Mouse (Mus musculus): Measurements from ENCODE around the gene Egln2. TPM values are rescaled to one million over a fixed set of nuclear protein-coding genes. Genes with fewer than 3 reads are reported as not detected.

Egln2 gene
- polyA plus RNA-seq, 1 experiment from 2014 or later = 31.1 TPM

Other genes with a start within 250 kb of the Egln2 start
- gene Cyp2a22, start 227.4 kb downstream of the Egln2 start, polyA plus RNA-seq (2018) = not detected in 3 replicates
- not detected in 3 replicates for gene Cyp2a12, start 137.7 kb downstream of the Egln2 start, polyA plus RNA-seq (2018)
- not detected in 3 replicates for gene Cyp2f2, start 46.9 kb downstream of the Egln2 start, polyA plus RNA-seq (2018)
- gene Cyp2t4, start 13.1 kb downstream of the Egln2 start, polyA plus RNA-seq (2018) = not detected in 3 replicates
- gene Rab4b, start 12.1 kb upstream of the Egln2 start, polyA plus RNA-seq (2018) = 38.2 to 73.8 TPM (median 68.8 TPM) in 3 replicates
- gene Gm21983, start 14.3 kb upstream of the Egln2 start, polyA plus RNA-seq (2018) = not detected in 3 replicates
- not detected in 3 replicates for gene Mia, start 14.4 kb upstream of the Egln2 start, polyA plus RNA-seq (2018)
- 5.6 to 8.4 TPM (median 6.5 TPM) in 3 replicates for gene BC024978, start 29.0 kb upstream of the Egln2 start, polyA plus RNA-seq (2018)
- gene Snrpa, start 29.5 kb upstream of the Egln2 start, polyA plus RNA-seq (2018) = 56.0 to 80.4 TPM (median 77.1 TPM) in 3 replicates
- gene Itpkc, start 61.9 kb upstream of the Egln2 start, polyA plus RNA-seq (2018) = 4.0 to 6.8 TPM (median 6.2 TPM) in 3 replicates
- 15.6 to 17.3 TPM (median 16.0 TPM) in 3 replicates for gene Coq8b, start 66.2 kb upstream of the Egln2 start, polyA plus RNA-seq (2018)
- gene Numbl, start 91.6 kb upstream of the Egln2 start, polyA plus RNA-seq (2018) = 2.0 to 3.1 TPM (median 2.4 TPM) in 3 replicates
- gene Ltbp4, start 170.9 kb upstream of the Egln2 start, polyA plus RNA-seq (2018) = not detected in 3 replicates
- gene Shkbp1, start 189.2 kb upstream of the Egln2 start, polyA plus RNA-seq (2018) = 21.9 to 44.4 TPM (median 32.6 TPM) in 3 replicates
- 0.64 to 1.2 TPM in 2 of 3 replicates, not detected in the other for gene Gm20479, start 190.6 kb upstream of the Egln2 start, polyA plus RNA-seq (2018)

Data from macrophage (primary cell).